Mouse (Mus musculus) Patski (cell line): ENCODE data around the gene Acaca. TPM values are rescaled to one million over a fixed set of nuclear protein-coding genes. Genes with fewer than 3 reads are reported as not detected.

Experiments
- ATAC-seq: fragments of 100-300 bp; one replicate; pipeline ENCODE4 v1.8.0; 2021
- CTCF ChIA-PET: fragments of 350-600 bp; sonication (Branson Sonifier 250); formaldehyde crosslinking; loops from one replicate; lab custom pipeline; 2022; ENCODE audit warnings: inconsistent platforms; lab: Charles Lee
- POLR2A ChIA-PET: fragments of 350-600 bp; sonication (Branson Sonifier 250); formaldehyde crosslinking; loops from one replicate; lab custom pipeline; 2022; ENCODE audit warnings: antibody characterized with exemption, inconsistent platforms; lab: Charles Lee
- DNase-seq: peaks from one replicate; pipeline ENCODE4 v3.0.0-alpha.2; 2011; ENCODE audit warnings: low read depth, low spot score
- H3K27me3 ChIP-seq: fragments of 371-371 bp; one replicate; pipeline ENCODE4 v1.5.1; 2021
- CTCF ChIP-seq: fragments of 100-300 bp; IDR thresholded peaks from one replicate; pipeline ENCODE4 v1.5.1; 2021
- in situ Hi-C: fragments of 300-500 bp; cut with MboI; formaldehyde crosslinking; loops from 3 replicates; pipeline ENCODE4 v1.11.1; 2018; ENCODE audit warnings: low pct_unique_long_range_greater_than_20kb, mixed read lengths
- polyA plus RNA-seq: library from polyadenylated mRNA; unstranded; gene quantifications from one replicate; pipeline ENCODE4 v1.2.3, GENCODE M21; 2021

The Acaca gene
- polyA plus RNA-seq, 1 experiment from 2014 or later, result 29.4 TPM

DNA sequence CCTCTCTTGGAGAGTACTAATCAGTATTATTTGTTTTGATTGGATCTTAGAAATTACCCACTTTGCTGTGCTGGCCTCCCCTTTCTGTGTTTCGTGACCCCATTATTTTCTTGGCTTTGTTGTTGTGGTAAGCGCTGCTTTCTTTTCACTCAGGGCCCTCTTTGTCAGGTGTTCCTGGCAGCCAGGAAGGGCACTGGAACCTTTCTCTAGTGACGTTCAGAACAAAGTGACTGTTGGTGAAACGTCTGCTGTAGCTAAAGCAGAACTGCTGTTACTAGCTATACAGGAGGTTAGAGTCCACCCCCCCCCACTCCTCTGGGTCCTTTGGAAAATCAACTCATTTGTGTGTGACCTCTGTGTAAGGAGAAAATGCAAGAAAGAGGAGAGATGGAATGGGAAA lies 76.3 kb downstream of the Acaca start:
- ChIA-PET CTCF (no interaction called here), POLR2A (no interaction called here)
- ATAC-seq (no peak), DNase-seq (no peak)
- TF ChIP-seq CTCF, result no peak
- in situ Hi-C loops, result no loop called here
- H3K27me3 ChIP-seq, result no peaks in the 10 kb centered on the region

DNA sequence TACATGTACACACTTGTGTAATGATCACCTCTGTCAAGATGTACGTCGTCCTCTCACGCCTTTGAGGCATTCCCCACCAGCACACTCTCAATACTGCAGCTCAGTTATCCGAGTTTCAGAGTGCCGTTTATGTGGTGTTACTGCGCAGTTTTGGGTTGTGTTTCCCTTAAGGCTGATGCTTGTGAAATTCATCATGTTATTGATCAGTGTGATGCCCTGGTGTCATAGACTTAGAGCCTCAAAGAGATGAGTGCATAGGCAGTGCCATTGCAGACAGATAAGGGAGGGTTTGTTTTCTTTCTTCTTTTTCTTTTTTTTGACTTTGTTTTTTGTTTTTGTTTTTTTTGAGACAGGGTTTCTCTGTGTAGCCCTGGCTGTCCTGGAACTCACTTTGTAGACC lies 81.4 kb downstream of the Acaca start:
- ChIA-PET CTCF (no interaction called here), POLR2A (no interaction called here)
- TF ChIP-seq CTCF, result no peak
- in situ Hi-C loops, result no loop called here
- ATAC-seq (no peak), DNase-seq (no peak)
- no peaks in the 10 kb centered on the region for H3K27me3 ChIP-seq

DNA sequence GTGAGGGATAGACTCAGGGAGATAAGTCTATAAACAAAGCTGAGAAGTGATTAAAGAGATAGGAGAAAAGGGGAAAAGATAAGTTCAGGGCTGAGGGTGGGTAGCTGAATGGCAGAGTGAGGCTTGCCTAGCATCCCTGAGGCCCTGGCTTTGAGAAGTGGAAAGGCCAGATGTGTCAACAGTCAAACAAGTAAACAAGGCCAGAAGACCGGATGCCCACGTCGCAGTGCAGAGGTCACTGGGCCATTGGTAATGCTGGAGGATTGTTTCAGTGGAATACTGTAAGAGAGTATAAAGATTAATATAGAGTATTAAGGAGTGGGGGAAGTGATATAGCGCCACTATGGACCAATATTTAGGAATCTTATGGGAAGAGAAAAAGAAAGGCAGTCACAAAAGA lies 89.5 kb downstream of the Acaca start:
- POLR2A ChIA-PET, result interaction anchor here (0.7 kb wide), 1 partner anchor 80 kb away, joined by 3 read pairs; no protein-coding TSS in a partner anchor
- no peak for ATAC-seq
- DNase-seq, result no peak
- CTCF ChIA-PET, result interaction anchor here (1.2 to 2.1 kb wide), 3 partner anchors 10 to 24 kb away, joined by 3 to 4 read pairs (median 3); no protein-coding TSS in a partner anchor
- H3K27me3 ChIP-seq, result no peaks in the 10 kb centered on the region
- no peak for TF ChIP-seq CTCF
- in situ Hi-C loops, result no loop called here

DNA sequence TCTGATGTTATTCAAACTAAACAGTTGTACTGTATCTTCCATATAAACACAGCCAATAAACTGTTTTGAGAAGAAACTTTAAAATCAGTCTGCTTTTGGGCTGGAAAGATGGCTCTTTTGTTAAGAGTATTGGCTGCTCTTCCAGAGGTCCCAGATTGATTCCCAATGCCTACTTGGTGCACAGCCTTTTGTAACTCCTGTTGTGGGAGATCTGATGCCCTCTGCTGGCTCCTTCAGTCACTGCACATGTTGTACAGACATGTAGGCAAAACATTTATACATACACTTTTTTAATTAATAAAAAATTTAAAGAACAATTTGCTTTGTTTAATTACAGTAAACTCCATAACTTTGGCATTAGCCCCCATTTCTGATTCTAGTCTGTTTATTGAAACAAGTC lies 114.1 kb downstream of the Acaca start:
- in situ Hi-C loops, result no loop called here
- TF ChIP-seq CTCF, result peak; percentile 85
- CTCF ChIA-PET, result interaction anchor here (0.6 to 2.7 kb wide), 10 partner anchors 8 to 1057 kb away, joined by 3 to 9 read pairs (median 4); no protein-coding TSS in a partner anchor

DNA sequence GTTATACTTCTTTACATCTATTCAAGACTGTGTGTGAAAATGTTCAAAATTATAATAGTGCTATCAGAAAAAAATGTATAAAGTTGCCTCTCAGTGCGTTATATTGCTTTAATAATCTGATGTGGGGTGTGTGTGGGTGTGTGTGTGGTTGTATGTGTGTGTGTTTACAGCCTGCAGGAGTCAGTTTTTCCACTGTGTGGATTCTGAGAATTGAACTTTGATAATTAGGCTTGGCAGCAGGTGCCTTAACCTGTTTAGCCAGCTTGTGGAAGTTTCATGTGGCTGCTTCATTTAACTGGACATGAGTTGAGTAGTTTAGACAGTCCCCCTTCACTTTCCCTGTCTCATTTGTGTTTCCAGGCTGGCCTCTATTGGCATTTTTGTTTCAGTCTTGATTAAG lies 117.9 kb downstream of the Acaca start:
- ChIA-PET POLR2A (interaction anchor here (1.0 kb wide), 1 partner anchor 10 kb away, joined by 4 read pairs; no protein-coding TSS in a partner anchor), CTCF (interaction anchor here (1.0 to 1.5 kb wide), 2 partner anchors 12 to 17 kb away, joined by 4 to 8 read pairs; no protein-coding TSS in a partner anchor)
- in situ Hi-C loops, result no loop called here
- ATAC-seq (no peak), DNase-seq (no peak)
- TF ChIP-seq CTCF, result no peak
- H3K27me3 ChIP-seq, result no peaks in the 10 kb centered on the region

More for the DNA sequence above, 114.1 kb downstream of the Acaca start:
- ATAC-seq (no peak), DNase-seq (peak; percentile 10)
- no peaks in the 10 kb centered on the region for H3K27me3 ChIP-seq
- POLR2A ChIA-PET, result interaction anchor here (0.6 kb wide), 1 partner anchor 95 kb away, joined by 5 read pairs; no protein-coding TSS in a partner anchor

DNA sequence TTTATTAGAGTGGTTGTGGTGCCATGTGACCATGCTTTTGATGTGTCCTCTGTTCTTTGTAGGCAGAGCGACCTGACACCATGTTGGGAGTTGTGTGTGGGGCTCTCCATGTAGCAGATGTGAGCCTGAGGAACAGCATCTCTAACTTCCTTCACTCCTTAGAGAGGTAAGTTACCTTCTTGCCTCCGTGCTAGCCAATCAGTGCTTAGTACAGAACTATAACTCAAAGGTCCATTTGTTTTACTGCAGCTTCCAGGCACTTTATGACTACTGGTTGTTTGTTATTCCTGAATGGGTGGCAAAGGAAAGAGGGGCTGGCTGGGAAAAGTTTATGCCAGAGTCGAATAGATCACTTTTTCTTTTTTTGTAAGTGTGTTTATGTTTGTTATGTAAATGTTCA lies 121.7 kb downstream of the Acaca start:
- ChIA-PET POLR2A (no interaction called here), CTCF (interaction anchor here (1.0 kb wide), 1 partner anchor 20 kb away, joined by 3 read pairs; no protein-coding TSS in a partner anchor)

DNA sequence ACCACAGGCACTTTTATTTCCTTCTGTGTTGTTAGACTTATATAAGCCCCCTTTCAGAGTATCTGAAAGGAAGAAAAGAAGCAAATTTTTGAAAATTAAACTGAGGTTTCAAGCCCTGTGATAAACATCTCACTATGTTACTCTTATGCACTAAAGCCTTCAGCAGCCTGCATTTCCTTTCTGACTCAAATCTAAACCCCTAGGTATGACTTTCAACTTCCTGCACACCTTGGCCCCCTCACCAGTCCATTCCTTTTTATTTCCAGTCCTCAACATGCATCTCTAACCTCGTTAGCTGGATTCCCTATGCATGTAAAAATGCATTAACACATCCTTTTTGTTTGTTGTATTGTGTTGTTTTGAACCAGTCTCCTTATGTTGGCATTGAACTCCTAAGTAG lies 123.0 kb downstream of the Acaca start:
- no peak for DNase-seq
- H3K27me3 ChIP-seq, result no peaks in the 10 kb centered on the region
- ATAC-seq, result no peak
- in situ Hi-C loops, result no loop called here
- TF ChIP-seq CTCF, result no peak
- CTCF ChIA-PET, result no interaction called here
- POLR2A ChIA-PET, result interaction anchor here (0.7 kb wide), 1 partner anchor 49 kb away, joined by 3 read pairs; no protein-coding TSS in a partner anchor

More for the DNA sequence above, 121.7 kb downstream of the Acaca start:
- DNase-seq (no peak), ATAC-seq (no peak)
- no peaks in the 10 kb centered on the region for H3K27me3 ChIP-seq
- in situ Hi-C loops, result no loop called here
- no peak for TF ChIP-seq CTCF

DNA sequence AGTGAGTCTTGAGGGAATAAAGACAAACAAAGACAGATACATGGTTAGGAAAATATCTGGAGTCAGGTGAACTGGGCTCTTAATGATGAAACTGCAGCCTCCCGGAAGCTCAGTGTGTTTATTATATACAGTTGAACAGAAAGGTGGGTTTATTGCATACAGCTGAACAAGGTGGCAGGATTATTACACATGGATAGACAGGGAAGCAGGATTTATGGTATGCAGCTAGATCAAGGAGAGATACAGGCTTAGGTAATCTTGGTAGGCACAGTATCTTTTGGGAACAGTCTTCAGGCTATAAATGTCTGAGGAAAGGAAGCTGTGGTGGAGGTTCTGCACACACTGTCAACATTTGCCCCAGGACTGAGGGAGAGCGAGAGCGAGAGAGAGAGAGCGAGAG lies 126.4 kb downstream of the Acaca start:
- POLR2A ChIA-PET, result no interaction called here
- H3K27me3 ChIP-seq, result no peaks in the 10 kb centered on the region
- ATAC-seq, result no peak
- in situ Hi-C loops, result no loop called here
- no peak for DNase-seq
- TF ChIP-seq CTCF, result no peak
- CTCF ChIA-PET, result interaction anchor here (1.4 to 2.3 kb wide), 2 partner anchors 9 to 12 kb away, joined by 5 to 6 read pairs; no protein-coding TSS in a partner anchor

DNA sequence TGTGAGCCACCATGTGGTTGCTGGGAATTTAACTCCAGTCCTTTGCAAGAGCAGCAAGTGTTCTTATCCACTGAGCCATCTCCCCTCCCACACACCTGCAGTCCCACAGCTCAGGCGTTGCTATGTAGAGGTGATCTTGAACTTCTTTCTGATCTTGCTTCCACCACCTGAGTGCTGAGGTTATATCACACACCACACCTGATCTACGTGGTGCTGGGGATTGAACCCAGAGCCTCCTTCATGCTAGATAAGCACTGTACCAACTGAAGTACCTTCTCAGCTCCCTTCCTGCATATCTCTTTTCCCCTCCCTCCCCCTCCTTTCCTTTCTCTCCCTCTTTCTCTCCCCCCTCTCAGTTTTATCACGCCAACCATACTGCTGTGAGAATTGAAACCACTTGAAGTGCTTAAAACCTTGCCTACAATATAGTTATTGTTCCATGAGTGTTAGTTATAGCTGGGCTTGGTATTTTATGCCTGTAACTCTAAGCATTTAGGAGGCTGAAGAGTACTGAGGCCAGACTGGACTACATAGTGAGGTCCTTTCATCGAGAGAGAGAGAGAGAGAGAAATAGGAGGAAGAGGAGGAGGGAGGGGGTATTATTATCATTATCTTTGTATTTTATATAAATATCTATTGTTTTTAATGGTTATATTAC lies 128.7 kb downstream of the Acaca start:
- ChIA-PET POLR2A (no interaction called here), CTCF (interaction anchor here (2.3 kb wide), 1 partner anchor 10 kb away, joined by 6 read pairs; no protein-coding TSS in a partner anchor)
- H3K27me3 ChIP-seq, result no peaks in the 10 kb centered on the region
- no peak for DNase-seq
- in situ Hi-C loops, result no loop called here
- no peak for TF ChIP-seq CTCF
- ATAC-seq, result no peak

DNA sequence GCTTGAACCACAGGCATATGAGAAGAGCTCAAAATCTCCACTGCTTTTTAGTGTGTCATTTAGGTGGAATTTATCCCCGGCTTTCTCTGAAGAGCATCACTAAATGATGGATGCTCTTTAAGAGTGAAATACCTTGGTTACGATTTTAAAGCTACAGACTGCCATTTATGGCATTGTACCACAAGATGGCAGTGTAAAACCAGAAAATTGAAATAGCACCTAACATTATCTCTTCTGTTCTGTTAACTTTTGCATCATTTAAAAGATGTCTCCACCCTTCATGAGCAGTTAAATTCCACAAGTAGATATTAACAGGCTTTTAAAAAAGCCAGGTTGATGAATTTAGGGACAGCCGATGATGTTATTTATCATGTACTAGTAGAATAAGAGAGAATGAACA lies 135.0 kb downstream of the Acaca start:
- in situ Hi-C loops, result no loop called here
- TF ChIP-seq CTCF, result peak; percentile 52
- ChIA-PET POLR2A (no interaction called here), CTCF (interaction anchor here (0.6 to 3.2 kb wide), 13 partner anchors 9 to 554 kb away, joined by 3 to 15 read pairs (median 4); no protein-coding TSS in a partner anchor)
- ATAC-seq (no peak), DNase-seq (no peak)
- H3K27me3 ChIP-seq, result no peaks in the 10 kb centered on the region

DNA sequence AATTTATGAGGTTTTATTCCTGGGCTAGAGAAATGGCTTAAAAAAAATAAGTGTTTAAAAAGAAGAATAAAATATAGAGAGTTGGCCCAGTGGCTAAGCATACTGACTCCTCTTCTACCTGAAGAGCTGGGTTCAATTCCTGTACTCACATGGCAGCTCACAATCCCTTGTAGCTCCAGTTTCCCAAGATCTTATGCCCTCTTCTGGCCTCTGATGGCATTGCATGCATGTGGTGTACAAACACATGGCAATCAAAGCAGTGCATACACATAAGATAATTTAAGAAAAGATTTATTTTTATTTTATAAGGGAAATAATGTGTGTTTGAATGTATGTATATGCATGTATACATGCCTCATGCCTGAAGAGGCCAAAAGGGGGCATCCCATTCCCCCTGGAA lies 138.6 kb downstream of the Acaca start:
- no peak for DNase-seq
- CTCF ChIA-PET, result interaction anchor here (0.7 to 1.4 kb wide), 2 partner anchors 11 to 18 kb away, joined by 3 to 6 read pairs; no protein-coding TSS in a partner anchor
- no peaks in the 10 kb centered on the region for H3K27me3 ChIP-seq
- POLR2A ChIA-PET, result no interaction called here
- ATAC-seq, result no peak
- TF ChIP-seq CTCF, result peak; percentile 76
- in situ Hi-C loops, result loop anchor here (5.0 kb wide), 1 partner anchor 549 kb away; the partner anchor contains the start of gene Mrm1
